Mouse (Mus musculus): ENCODE measurements around the gene Rhof.

DNA sequence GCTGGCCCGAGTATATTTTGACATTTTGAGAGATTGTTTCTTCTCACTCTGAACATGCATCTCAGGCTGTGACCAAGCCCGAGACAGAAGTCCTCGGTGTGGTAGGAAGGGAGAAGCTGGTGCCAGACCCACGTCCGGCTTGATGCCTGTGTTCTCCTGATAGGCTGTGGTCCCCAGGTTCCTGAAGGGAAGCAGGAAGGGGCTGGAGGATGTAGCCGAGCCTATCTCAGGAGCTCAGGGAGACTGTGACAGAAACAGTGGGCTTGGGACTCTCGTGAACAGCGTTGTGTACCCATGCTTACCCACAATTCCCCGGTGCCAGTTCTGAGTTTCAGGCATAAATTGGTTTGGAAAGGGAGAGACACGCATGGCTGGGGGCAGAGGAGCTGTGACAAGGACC is 13.7 kb downstream of the Rhof start:
- TF ChIP-seq GATA1 (IDR thresholded peaks at IDR 0.05; ENCODE audit: low read length) (no peak), TAL1 (IDR thresholded peaks at IDR 0.05; ENCODE audit: low read length) (no peak)
